Mouse (Mus musculus) hindbrain, postnatal 0 days (tissue): ENCODE measurements around the gene Sh3pxd2a. TPM values are rescaled to one million over a fixed set of nuclear protein-coding genes. Genes with fewer than 3 reads are reported as not detected.
A peak's percentile ranks its signal among the peaks of the same experiment; 100 is the strongest.

Experiments used
- ATAC-seq: fragments of 200-750 bp; cut with Nextera tagmentation; 2 replicates; pipeline ENCODE4 v1.8.0; 2017; ENCODE audit warnings: mild to moderate bottlenecking, moderate TSS enrichment, moderate library complexity
- DNase-seq: peaks from one replicate; pipeline ENCODE4 v3.0.0-alpha.2; 2015; ENCODE audit warnings: low spot score
- H3K27ac ChIP-seq: fragments of 300-500 bp; sonication (generic); 2 replicates; pipeline ENCODE4 v1.5.1; 2014; ENCODE audit warnings: mild to moderate bottlenecking
- H3K27me3 ChIP-seq: fragments of 300-500 bp; sonication (generic); 2 replicates; pipeline ENCODE4 v1.6.1; 2014; ENCODE audit warnings: low read length, mixed read lengths; ENCODE audit not compliant: insufficient read depth
- H3K36me3 ChIP-seq: fragments of 300-500 bp; sonication (generic); 2 replicates; pipeline ENCODE4 v1.6.1; 2014; ENCODE audit warnings: low read length, mixed read lengths; ENCODE audit not compliant: insufficient read depth
- H3K4me1 ChIP-seq: fragments of 300-500 bp; sonication (generic); 2 replicates; pipeline ENCODE4 v1.6.1; 2014; ENCODE audit warnings: antibody characterized with exemption, low read length, mixed read lengths; ENCODE audit not compliant: insufficient read depth
- H3K4me2 ChIP-seq: fragments of 300-500 bp; sonication (generic); 2 replicates; pipeline ENCODE4 v1.6.1; 2014; ENCODE audit warnings: low read depth, mild to moderate bottlenecking, low read length, moderate library complexity, mixed read lengths
- H3K4me3 ChIP-seq: fragments of 300-500 bp; sonication (generic); 2 replicates; pipeline ENCODE4 v1.5.1; 2014; ENCODE audit warnings: low read length
- H3K9ac ChIP-seq: fragments of 300-500 bp; sonication (generic); replicated peaks from 2 replicates; pipeline ENCODE4 v1.6.1; 2014; ENCODE audit warnings: mild to moderate bottlenecking, low read length, moderate library complexity, mixed read lengths
- H3K9me3 ChIP-seq: fragments of 300-500 bp; sonication (generic); 2 replicates; pipeline ENCODE4 v1.6.1; 2016; ENCODE audit warnings: low read length, mixed read lengths
- CTCF ChIP-seq: IDR thresholded peaks from 2 replicates; pipeline ENCODE4 v1.5.1; 2016; ENCODE audit warnings: antibody characterized with exemption, control low read depth, low read depth
- WGBS: fragments of 180-500 bp; shearing (Covaris S2); extraction: QIAGEN DNeasy Blood & Tissue Kit; methylation state at CpG from one replicate; pipeline ENCODE4 v1.1.7; 2014; 5-methylcytosine and 5-hydroxymethylcytosine counted together
- polyA plus RNA-seq: library from polyadenylated mRNA; unstranded; fragments of >200 nt; fragmentation: Nextera tagmentation; extraction: Ambion mirVana; gene quantifications from 2 replicates; pipeline ENCODE4 v1.2.1, GENCODE M21; 2015
- total RNA-seq: library from RNA; depleted of rRNA; stranded (reverse); fragments of >200 nt; gene quantifications from 2 replicates; pipeline ENCODE4 v1.2.3, GENCODE M21; 2014

Gene Sh3pxd2a
- total and polyA plus RNA-seq, 2 experiments from 2014 or later: 1.8 to 25.5 TPM

DNA sequence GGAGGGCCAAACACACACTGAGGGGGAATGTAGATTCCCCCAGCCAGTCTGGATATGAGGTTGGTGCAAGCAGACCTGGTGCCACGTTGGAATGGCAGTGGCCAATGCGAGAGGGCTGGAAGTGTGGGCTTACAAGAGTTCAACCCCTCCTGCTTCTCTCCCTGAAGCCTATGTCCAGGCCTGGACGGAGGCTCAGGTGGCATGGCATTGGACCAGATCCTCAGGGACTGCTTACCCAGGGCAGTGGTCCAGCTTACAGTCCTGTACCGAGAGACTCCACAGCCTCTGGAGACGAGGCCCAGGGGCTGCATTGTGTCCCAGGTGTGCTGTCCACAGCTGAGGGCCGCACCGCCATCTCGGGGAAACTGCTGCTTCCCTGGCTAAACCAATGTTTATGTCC lies 218.7 kb downstream of the Sh3pxd2a start:
- DNase-seq: no peak
- Histone ChIP-seq H3K36me3 (no peaks in the 10 kb centered on the region), H3K9me3 (no peaks in the 10 kb centered on the region), H3K27me3 (no peaks in the 10 kb centered on the region), H3K4me1 (no peaks in the 10 kb centered on the region), H3K4me3 (no peak overlapping the region), H3K4me2 (no peak overlapping the region), H3K27ac (no peak overlapping the region), H3K9ac (no peak overlapping the region)
- WGBS: 69% methylated on average over 8 of the region's 8 CpGs
- ATAC-seq: no peak
- no peak for TF ChIP-seq CTCF

- H3K9ac ChIP-seq: no peak overlapping the region
- TF ChIP-seq CTCF: no peak
- 91% methylated on average over 4 of the region's 4 CpGs for WGBS
These were observed 222.0 kb downstream of the Sh3pxd2a start for GRCm38 (mm10) chr19:47242227-47242626.

GRCm38 (mm10) chr19:47240957-47241356 lies 223.2 kb downstream of the Sh3pxd2a start:
- no peaks in the 10 kb centered on the region for H3K4me1 ChIP-seq
- ATAC-seq (no peak), DNase-seq (no peak)
- H3K27me3 ChIP-seq: no peaks in the 10 kb centered on the region
- no peak for TF ChIP-seq CTCF
- H3K4me3 ChIP-seq: no peak overlapping the region
- WGBS: 66% methylated on average over 7 of the region's 7 CpGs
- H3K36me3 ChIP-seq: no peaks in the 10 kb centered on the region
- no peak overlapping the region for H3K27ac ChIP-seq
- no peak overlapping the region for H3K4me2 ChIP-seq
- no peak overlapping the region for H3K9ac ChIP-seq
- no peaks in the 10 kb centered on the region for H3K9me3 ChIP-seq

More at GRCm38 (mm10) chr19:47242227-47242626, 222.0 kb downstream of the Sh3pxd2a start:
- no peak for ATAC-seq
- H3K27ac ChIP-seq: no peak overlapping the region
- no peak for DNase-seq
- H3K4me3 ChIP-seq: no peak overlapping the region
- no peaks in the 10 kb centered on the region for H3K9me3 ChIP-seq
- H3K4me2 ChIP-seq: no peak overlapping the region
- H3K36me3 ChIP-seq: no peaks in the 10 kb centered on the region
- H3K27me3 ChIP-seq: no peaks in the 10 kb centered on the region
- no peaks in the 10 kb centered on the region for H3K4me1 ChIP-seq

- WGBS: 52% methylated on average over 12 of the region's 12 CpGs
- no peak for DNase-seq
- no peak for ATAC-seq
These were observed 224.1 kb downstream of the Sh3pxd2a start for GRCm38 (mm10) chr19:47240076-47240475.

GRCm38 (mm10) chr19:47233087-47233486 lies 231.1 kb downstream of the Sh3pxd2a start:
- Histone ChIP-seq H3K9me3 (no peaks in the 10 kb centered on the region), H3K36me3 (no peaks in the 10 kb centered on the region), H3K4me1 (peaks cover 15% of the 10 kb centered on the region), H3K4me3 (no peak overlapping the region), H3K9ac (no peak overlapping the region), H3K27ac (no peak overlapping the region), H3K4me2 (no peak overlapping the region), H3K27me3 (no peaks in the 10 kb centered on the region)
- ATAC-seq: no peak
- no peak for DNase-seq
- no peak for TF ChIP-seq CTCF
- 85% methylated on average over 3 of the region's 3 CpGs for WGBS

More at GRCm38 (mm10) chr19:47240076-47240475, 224.1 kb downstream of the Sh3pxd2a start:
- H3K9ac ChIP-seq: no peak overlapping the region
- H3K36me3 ChIP-seq: no peaks in the 10 kb centered on the region
- no peaks in the 10 kb centered on the region for H3K4me1 ChIP-seq
- no peak overlapping the region for H3K4me3 ChIP-seq
- no peaks in the 10 kb centered on the region for H3K9me3 ChIP-seq
- H3K27ac ChIP-seq: no peak overlapping the region
- TF ChIP-seq CTCF: no peak
- peak overlapping the region; percentile 25; the same call in 1 of the 2 replicates for H3K4me2 ChIP-seq
- no peaks in the 10 kb centered on the region for H3K27me3 ChIP-seq

GRCm38 (mm10) chr19:47232077-47232865 lies 231.9 kb downstream of the Sh3pxd2a start:
- no peak overlapping the region for H3K4me2 ChIP-seq
- 94% methylated on average over 5 of the region's 5 CpGs for WGBS
- H3K4me3 ChIP-seq: no peak overlapping the region

GRCm38 (mm10) chr19:47231389-47231788 lies 232.8 kb downstream of the Sh3pxd2a start:
- Histone ChIP-seq H3K27ac (no peak overlapping the region), H3K36me3 (no peaks in the 10 kb centered on the region), H3K4me3 (no peak overlapping the region), H3K27me3 (no peaks in the 10 kb centered on the region), H3K4me1 (peaks cover 15% of the 10 kb centered on the region), H3K9me3 (no peaks in the 10 kb centered on the region), H3K9ac (no peak overlapping the region), H3K4me2 (no peak overlapping the region)
- DNase-seq (no peak), ATAC-seq (no peak)
- TF ChIP-seq CTCF: no peak
- 80% methylated on average over 6 of the region's 6 CpGs for WGBS

More at GRCm38 (mm10) chr19:47232077-47232865, 231.9 kb downstream of the Sh3pxd2a start:
- no peak for DNase-seq
- no peaks in the 10 kb centered on the region for H3K9me3 ChIP-seq
- peaks cover 15% of the 10 kb centered on the region for H3K4me1 ChIP-seq
- TF ChIP-seq CTCF: no peak
- H3K27me3 ChIP-seq: no peaks in the 10 kb centered on the region
- ATAC-seq: no peak
- H3K9ac ChIP-seq: no peak overlapping the region
- H3K27ac ChIP-seq: no peak overlapping the region
- H3K36me3 ChIP-seq: no peaks in the 10 kb centered on the region
